Comparison of ENCODE assay signal across 8 mouse cellular contexts in genomic region chr11:43348571-43348970, GRCm38 (mm10).
DNase-seq lines count a peak whose midpoint lies in the region; ATAC-seq and TF ChIP-seq lines count a peak whose summit lies in the region.

No protein-coding gene starts in this region.

- H3K36me3 ChIP-seq in kidney, postnatal 0 days (ENCODE audit: insufficient read depth, low read length): no peaks in the 10 kb centered on the region
- no peaks in the 10 kb centered on the region for H3K36me3 ChIP-seq in liver, embryonic 13.5 days
- H3K36me3 ChIP-seq in neural tube, embryonic 15.5 days: no peaks in the 10 kb centered on the region
- no peaks in the 10 kb centered on the region for H3K36me3 ChIP-seq in testis, adult 2 months (ENCODE audit: control insufficient read depth, insufficient read depth, low read length)

- no peak overlapping the region for H3K4me2 ChIP-seq in kidney, postnatal 0 days (ENCODE audit: low read length)
- H3K4me2 ChIP-seq in liver, embryonic 13.5 days: no peak overlapping the region
- no peak overlapping the region for H3K4me2 ChIP-seq in neural tube, embryonic 15.5 days

- peak; percentile 94 for TF ChIP-seq CTCF in kidney, postnatal 0 days (IDR thresholded peaks at IDR 0.05; ENCODE audit: low read depth)
- peak; percentile 96 for TF ChIP-seq CTCF in testis, adult 2 months (IDR thresholded peaks at IDR 0.05; ENCODE audit: control insufficient read depth, insufficient read depth, insufficient replicate concordance, low read depth, low read length)

- no peaks in the 10 kb centered on the region for H3K27me3 ChIP-seq in kidney, postnatal 0 days (ENCODE audit: insufficient read depth, low read length)
- no peaks in the 10 kb centered on the region for H3K27me3 ChIP-seq in liver, embryonic 13.5 days
- H3K27me3 ChIP-seq in neural tube, embryonic 15.5 days (replicated peaks): no peaks in the 10 kb centered on the region
- H3K27me3 ChIP-seq in testis, adult 2 months (ENCODE audit: control insufficient read depth, insufficient read depth, low read length): no peaks in the 10 kb centered on the region

- no peak for TF ChIP-seq POLR2A in testis, adult 2 months (IDR thresholded peaks at IDR 0.05; ENCODE audit: control insufficient read depth, low read depth, low read length)

- no peak overlapping the region for H3K4me3 ChIP-seq in kidney, postnatal 0 days (replicated peaks; ENCODE audit: low read depth, low read length)
- H3K4me3 ChIP-seq in liver, embryonic 13.5 days (replicated peaks): no peak overlapping the region
- H3K4me3 ChIP-seq in neural tube, embryonic 15.5 days (replicated peaks): no peak overlapping the region
- peak overlapping the region; percentile 38 for H3K4me3 ChIP-seq in testis, adult 2 months (ENCODE audit: control insufficient read depth, low read depth, low read length)

- peak; percentile 68 for DNase-seq in CD4-positive helper T cell, adult 2 months (ENCODE audit: low read depth, low spot score)
- peak; percentile 86 for DNase-seq in adrenal gland, postnatal 14 days
- peak; percentile 84 for DNase-seq in embryo, embryonic 9.5 days (ENCODE audit: extremely low spot score)
- DNase-seq in heart, adult 8-10 months (ENCODE audit: low spot score): peak; percentile 77
- peak; percentile 82 for DNase-seq in kidney, postnatal 0 days (ENCODE audit: low spot score)
- peak; percentile 29 for DNase-seq in liver, embryonic 13.5 days

- no peak for ATAC-seq in kidney, postnatal 0 days (replicated peaks; ENCODE audit: low FRiP score, low read depth)
- ATAC-seq in liver, embryonic 13.5 days (ENCODE audit: low read depth): no peak
- ATAC-seq in neural tube, embryonic 15.5 days (ENCODE audit: low FRiP score): peak; percentile 71; the same call in 1 of the 2 replicates

- no peaks in the 10 kb centered on the region for H3K9me3 ChIP-seq in kidney, postnatal 0 days (replicated peaks; ENCODE audit: low read length)
- H3K9me3 ChIP-seq in liver, embryonic 13.5 days (replicated peaks): no peaks in the 10 kb centered on the region
- no peaks in the 10 kb centered on the region for H3K9me3 ChIP-seq in neural tube, embryonic 15.5 days (replicated peaks)

- 22% methylated on average over 4 of the region's 4 CpGs for WGBS in kidney, postnatal 0 days
- WGBS in liver, embryonic 13.5 days (ENCODE audit: insufficient replicate concordance): 17% methylated on average over 4 of the region's 4 CpGs
- 24% methylated on average over 4 of the region's 4 CpGs for WGBS in neural tube, embryonic 15.5 days

- no peaks in the 10 kb centered on the region for H3K4me1 ChIP-seq in kidney, postnatal 0 days (replicated peaks; ENCODE audit: insufficient read depth, low read length)
- H3K4me1 ChIP-seq in liver, embryonic 13.5 days (replicated peaks): no peaks in the 10 kb centered on the region
- H3K4me1 ChIP-seq in neural tube, embryonic 15.5 days: no peaks in the 10 kb centered on the region; the same call in 1 of the 2 replicates
- H3K4me1 ChIP-seq in testis, adult 2 months (ENCODE audit: control insufficient read depth, insufficient read depth, low read length): no peaks in the 10 kb centered on the region

- no peak overlapping the region for H3K9ac ChIP-seq in kidney, postnatal 0 days (ENCODE audit: low read depth, low read length)
- no peak overlapping the region for H3K9ac ChIP-seq in liver, embryonic 13.5 days
- no peak overlapping the region for H3K9ac ChIP-seq in neural tube, embryonic 15.5 days (replicated peaks)

- H3K27ac ChIP-seq in kidney, postnatal 0 days: no peak overlapping the region
- no peak overlapping the region for H3K27ac ChIP-seq in liver, embryonic 13.5 days
- no peak overlapping the region for H3K27ac ChIP-seq in neural tube, embryonic 15.5 days (replicated peaks)
- no peak overlapping the region for H3K27ac ChIP-seq in testis, adult 2 months (ENCODE audit: control insufficient read depth, insufficient read depth, low read depth, low read length)

Comparison
In these comparisons a context has a peak if more than half of its experiments do, and no peak if none do; other contexts are left out.
1. DNase-seq: peak in every context shown above with its lines; median percentile 86 in adrenal gland, postnatal 14 days; 84 in embryo, embryonic 9.5 days; 82 in kidney, postnatal 0 days; 77 in heart, adult 8-10 months; 68 in CD4-positive helper T cell, adult 2 months; 29 in liver, embryonic 13.5 days.